Mouse (Mus musculus): ENCODE measurements around the gene Gphb5. TPM values are rescaled to one million over a fixed set of nuclear protein-coding genes. Genes with fewer than 3 reads are reported as not detected.

Gphb5 gene
- total RNA-seq, 2 experiments from 2014 or later, result not detected

DNA sequence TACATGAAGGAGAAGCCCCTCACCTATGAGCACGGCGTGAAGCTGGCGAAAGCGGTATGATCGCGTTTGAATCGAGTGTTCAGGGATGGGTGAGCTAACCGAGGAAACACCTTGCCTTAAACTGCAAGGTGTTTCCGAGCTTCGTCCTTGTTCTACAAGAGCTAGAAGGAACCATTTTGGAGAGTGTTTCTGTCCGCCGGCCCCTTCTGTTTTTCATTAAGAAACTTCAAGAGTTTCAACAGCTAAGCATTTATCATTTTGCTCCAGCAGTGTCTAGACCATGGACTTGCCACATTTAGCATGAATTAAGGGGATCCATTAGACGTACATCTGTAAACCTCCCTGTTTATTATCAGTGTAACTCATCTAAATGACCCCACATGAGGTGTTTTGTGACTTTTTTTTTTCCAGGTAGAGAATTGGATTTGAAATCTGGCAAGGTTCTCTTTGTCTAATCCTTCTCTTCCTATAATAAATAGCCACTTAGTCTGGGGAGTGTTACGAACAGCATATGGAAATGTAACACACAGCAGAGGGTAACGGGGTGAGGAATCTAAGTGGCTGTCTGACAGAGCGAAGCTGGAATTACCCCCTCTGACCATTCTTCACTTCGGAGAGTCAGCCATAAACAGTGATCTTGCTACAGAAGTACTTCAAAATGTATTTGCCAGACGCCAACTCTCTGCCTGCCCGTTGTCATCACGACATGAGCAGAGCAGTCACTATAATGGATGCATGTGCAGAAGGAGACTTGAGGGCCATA lies 22.4 kb downstream of the Gphb5 start:
- no peak for ATAC-seq (ENCODE audit: poor library complexity, severe bottlenecking)

- no peak for ATAC-seq (ENCODE audit: poor library complexity, severe bottlenecking)
Measured at GRCm38 (mm10) chr12:75391526-75391925, 25.1 kb downstream of the Gphb5 start.

GRCm38 (mm10) chr12:75389308-75390135 lies 27.1 kb downstream of the Gphb5 start:
- ATAC-seq (ENCODE audit: poor library complexity, severe bottlenecking), result peak; percentile 56; the same call in 1 of the 2 replicates

GRCm38 (mm10) chr12:75388521-75388920 lies 28.1 kb downstream of the Gphb5 start:
- ATAC-seq (ENCODE audit: poor library complexity, severe bottlenecking), result no peak

- ATAC-seq (ENCODE audit: poor library complexity, severe bottlenecking), result no peak
Measured at GRCm38 (mm10) chr12:75387846-75388245, 28.7 kb downstream of the Gphb5 start.

DNA sequence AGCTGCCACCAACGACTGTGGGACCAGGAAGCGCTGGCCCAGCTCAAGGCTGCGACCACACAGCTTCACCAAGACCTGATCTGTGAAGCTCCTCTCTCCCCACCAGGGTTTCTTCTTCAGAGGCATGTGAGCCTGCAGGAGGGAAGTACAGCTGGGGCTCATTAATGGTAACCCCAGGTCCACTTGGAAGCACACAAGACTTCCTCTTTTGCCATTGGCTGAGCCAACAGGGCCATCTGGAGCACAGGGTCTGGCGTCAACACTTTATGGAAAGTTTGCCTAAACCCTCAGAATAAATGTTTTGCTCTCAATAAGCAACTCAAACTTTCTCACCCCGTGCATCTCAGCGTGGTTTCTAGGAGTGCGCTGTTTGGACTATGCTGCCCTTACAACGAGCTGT lies 29.4 kb downstream of the Gphb5 start:
- no peak for ATAC-seq (ENCODE audit: poor library complexity, severe bottlenecking)

DNA sequence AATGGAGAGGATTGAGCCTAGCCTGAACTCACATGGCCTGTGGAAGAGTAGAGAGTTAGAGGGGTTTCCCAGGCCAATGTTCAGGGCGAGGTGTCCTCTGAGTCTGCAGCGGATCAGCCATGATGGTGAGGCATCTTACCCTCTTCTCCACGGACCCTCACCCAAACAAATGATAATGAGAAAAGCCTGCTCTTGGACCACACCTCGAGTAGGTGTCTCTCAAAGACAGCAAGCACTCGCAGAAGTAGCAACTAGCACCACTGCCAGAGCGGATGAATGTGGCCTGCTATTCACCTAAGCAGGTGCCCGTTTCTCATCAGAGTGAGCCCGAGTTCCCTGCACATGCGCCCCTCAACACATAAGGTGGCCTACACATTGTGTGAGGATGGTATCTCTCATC lies 29.9 kb downstream of the Gphb5 start:
- ATAC-seq (ENCODE audit: poor library complexity, severe bottlenecking), result no peak

GRCm38 (mm10) chr12:75376126-75376525 lies 40.5 kb downstream of the Gphb5 start:
- no peak for ATAC-seq (ENCODE audit: poor library complexity, severe bottlenecking)

DNA sequence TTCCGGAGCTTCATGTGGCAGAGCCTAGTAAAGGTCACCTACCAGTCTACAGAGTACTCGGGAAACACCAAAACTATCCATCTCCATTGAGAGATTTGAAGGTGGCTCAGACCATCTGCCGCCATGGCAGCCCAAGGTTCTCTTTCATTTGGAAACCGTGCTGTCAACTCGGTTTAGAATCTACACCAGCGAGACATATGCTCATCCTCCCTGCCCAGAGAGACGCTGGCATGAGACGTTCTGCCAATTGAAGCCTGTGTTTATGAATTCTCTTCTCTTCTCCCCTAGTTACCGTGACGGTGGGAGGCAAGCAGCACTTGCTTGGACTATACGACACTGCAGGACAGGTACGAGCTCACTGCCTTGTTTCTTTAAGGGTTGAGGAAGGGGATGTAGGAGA lies 41.5 kb downstream of the Gphb5 start:
- ATAC-seq (ENCODE audit: poor library complexity, severe bottlenecking), result no peak

DNA sequence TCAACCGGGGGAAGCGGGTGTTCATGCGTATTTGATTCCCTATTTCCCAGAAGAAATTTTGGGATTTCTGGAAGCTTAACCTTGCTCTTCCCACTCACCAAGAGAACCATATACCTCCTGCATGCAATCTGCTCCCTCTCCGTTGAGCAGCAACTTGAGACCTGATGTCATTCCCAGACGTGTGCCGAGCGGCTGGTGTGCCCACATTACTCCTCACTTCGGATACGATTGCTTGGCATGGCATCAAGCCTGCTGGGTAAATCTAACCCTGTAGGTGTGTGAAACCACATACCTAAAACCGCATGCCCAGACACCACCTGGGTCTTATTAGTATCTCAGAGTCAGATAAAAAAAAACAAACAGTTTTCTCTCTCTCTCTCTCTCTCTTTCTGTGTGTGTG lies 42.1 kb downstream of the Gphb5 start:
- ATAC-seq (ENCODE audit: poor library complexity, severe bottlenecking), result no peak

DNA sequence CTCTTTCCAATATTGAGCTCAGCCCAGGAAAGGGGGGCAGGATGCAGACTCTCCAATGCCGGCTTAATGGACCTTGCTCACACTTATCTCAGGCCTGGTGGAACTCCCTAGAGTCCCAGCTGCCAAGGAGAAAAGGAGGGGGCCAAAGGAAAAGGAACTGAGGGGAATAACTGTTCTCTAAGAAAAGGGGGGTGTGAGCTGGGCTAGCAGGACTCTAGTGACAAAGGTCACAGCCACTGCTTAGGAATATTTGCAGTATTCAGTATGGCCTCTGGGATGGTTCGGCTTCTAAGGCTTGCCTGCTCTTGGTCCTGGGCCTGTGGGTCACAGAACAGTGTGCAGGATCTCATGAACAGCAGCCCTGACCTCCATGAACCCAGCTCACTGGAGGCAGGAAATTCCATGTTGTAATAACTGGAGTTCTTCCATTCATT lies 47.1 kb downstream of the Gphb5 start:
- ATAC-seq (ENCODE audit: poor library complexity, severe bottlenecking), result no peak

- ATAC-seq (ENCODE audit: poor library complexity, severe bottlenecking), result no peak
Measured at GRCm38 (mm10) chr12:75368527-75368926, 48.1 kb downstream of the Gphb5 start.

GRCm38 (mm10) chr12:75367371-75367770 lies 49.2 kb downstream of the Gphb5 start:
- no peak for ATAC-seq (ENCODE audit: poor library complexity, severe bottlenecking)

DNA sequence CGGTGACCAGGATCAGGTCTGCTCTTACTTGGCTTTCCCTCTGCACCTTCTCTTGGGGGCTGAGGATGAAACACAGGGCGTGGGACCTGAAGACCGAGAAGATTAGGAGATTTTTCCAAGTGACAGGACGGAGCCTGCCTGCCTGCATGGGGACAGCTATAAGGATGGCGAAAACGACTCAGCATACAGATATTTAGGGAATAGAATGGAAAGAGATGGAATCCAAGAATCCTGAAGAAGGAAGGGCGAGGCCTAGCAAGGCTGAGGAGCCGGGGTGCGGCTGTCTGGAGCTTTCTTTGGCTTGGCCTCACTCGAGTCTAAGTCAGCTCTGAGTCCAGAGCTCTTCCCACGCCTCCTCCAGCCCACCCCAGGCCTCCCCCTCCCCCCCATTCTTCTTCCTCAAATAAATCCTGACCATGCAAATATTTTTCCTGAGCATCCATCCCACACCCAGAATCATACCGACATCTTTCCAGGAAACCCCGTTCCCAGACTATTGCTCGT lies 50.9 kb downstream of the Gphb5 start:
- ATAC-seq (ENCODE audit: poor library complexity, severe bottlenecking), result no peak

DNA sequence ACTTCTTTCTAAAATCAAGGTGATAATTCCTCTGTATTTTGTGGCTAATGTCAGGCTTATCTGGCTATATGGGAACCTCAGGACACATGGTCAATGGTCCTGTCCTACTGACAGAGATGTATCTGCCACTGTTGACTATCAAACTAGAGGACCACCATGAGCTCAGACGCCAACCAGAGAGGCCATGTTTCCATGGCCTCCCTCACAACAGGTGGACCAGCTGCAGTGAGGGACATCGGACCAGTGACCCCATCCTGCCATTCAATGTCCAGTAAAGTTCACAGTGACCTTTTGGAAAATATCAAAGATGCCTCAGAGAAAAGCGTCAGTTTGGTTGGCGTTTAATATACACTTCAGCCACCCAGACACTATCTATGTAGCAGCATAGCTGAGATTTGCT lies 52.2 kb downstream of the Gphb5 start:
- ATAC-seq (ENCODE audit: poor library complexity, severe bottlenecking), result no peak

GRCm38 (mm10) chr12:75362456-75362855 lies 54.1 kb downstream of the Gphb5 start:
- ATAC-seq (ENCODE audit: poor library complexity, severe bottlenecking), result no peak

Other genes starting within 250 kb of the Gphb5 start
- not detected in 2 replicates for gene Kcnh5, start 239.4 kb downstream of the Gphb5 start, total RNA-seq (2015)
- gene Kcnh5, start 239.4 kb downstream of the Gphb5 start, total RNA-seq (2017), result not detected in 2 replicates
- not detected in 2 replicates for gene Rhoj, start 108.5 kb downstream of the Gphb5 start, total RNA-seq (2015)
- 0.18 TPM in 1 of 2 replicates, not detected in the other for gene Rhoj, start 108.5 kb downstream of the Gphb5 start, total RNA-seq (2017)
- gene Ppp2r5e, start 179.5 kb upstream of the Gphb5 start, total RNA-seq (2015), result 30.3 and 33.7 TPM in 2 replicates
- 14.0 and 17.6 TPM in 2 replicates for gene Ppp2r5e, start 179.5 kb upstream of the Gphb5 start, total RNA-seq (2017)

Measured in megakaryocyte, adult 5-6 weeks (primary cell).